Mouse (Mus musculus): ENCODE results near the gene Dpep1. TPM values are rescaled to one million over a fixed set of nuclear protein-coding genes. Genes with fewer than 3 reads are reported as not detected.
A peak's percentile ranks its signal among the peaks of the same experiment; 100 is the strongest.

Gene Dpep1
- polyA plus RNA-seq, 2 experiments: 3.9 to 5.1 TPM

- Histone ChIP-seq H3K9me3 (ENCODE audit: control insufficient read depth, low read length) (no peaks in the 10 kb centered on the region), H3K27me3 (ENCODE audit: control insufficient read depth, insufficient read depth, low read length) (no peaks in the 10 kb centered on the region), H3K4me1 (ENCODE audit: control insufficient read depth, insufficient read depth, low read length) (peaks cover 14% of the 10 kb centered on the region), H3K9ac (ENCODE audit: low read depth, low read length, severe bottlenecking) (peak overlapping the region; percentile 86), H3K36me3 (ENCODE audit: control insufficient read depth, insufficient read depth, low read length) (peaks cover 37% of the 10 kb centered on the region), H3K4me2 (replicated peaks; ENCODE audit: low read depth, low read length, severe bottlenecking) (peak overlapping the region; percentile 87), H3K27ac (replicated peaks; ENCODE audit: low read depth, low read length) (no peak overlapping the region), H3K4me3 (replicated peaks; ENCODE audit: low read length) (peak overlapping the region; percentile 68)
- no peak for DNase-seq (ENCODE audit: low spot score)
- WGBS: 40% methylated on average over 10 of the region's 10 CpGs
- no peak for ATAC-seq (ENCODE audit: low FRiP score, low read depth)
- no peak for TF ChIP-seq POLR2A (IDR thresholded peaks at IDR 0.05; ENCODE audit: borderline replicate concordance, extremely low read depth, insufficient read depth, insufficient read length)
Measured at GRCm38 (mm10) chr8:123211876-123212275, 25.8 kb downstream of the Dpep1 start.

GRCm38 (mm10) chr8:123212321-123213117 is 26.5 kb downstream of the Dpep1 start, which contains the start of the genes Chmp1a and Spata33:
Gene Chmp1a, minus strand, starts transcription at chr8:123212763.
Gene Spata33, plus strand, starts transcription at chr8:123212832.
- TF ChIP-seq POLR2A (IDR thresholded peaks at IDR 0.05; ENCODE audit: borderline replicate concordance, extremely low read depth, insufficient read depth, insufficient read length): peak; percentile 61; the same call in 1 of the 2 replicates
- WGBS: under 1% methylated on average over 65 of the region's 76 CpGs

GRCm38 (mm10) chr8:123213118-123213772 is 27.2 kb downstream of the Dpep1 start:
- no peak for ATAC-seq (ENCODE audit: low FRiP score, low read depth)
- H3K9ac ChIP-seq (ENCODE audit: low read depth, low read length, severe bottlenecking): peak overlapping the region; percentile 86
- TF ChIP-seq POLR2A (IDR thresholded peaks at IDR 0.05; ENCODE audit: borderline replicate concordance, extremely low read depth, insufficient read depth, insufficient read length): no peak
- H3K27me3 ChIP-seq (ENCODE audit: control insufficient read depth, insufficient read depth, low read length): no peaks in the 10 kb centered on the region
- peaks cover 23% of the 10 kb centered on the region for H3K36me3 ChIP-seq (ENCODE audit: control insufficient read depth, insufficient read depth, low read length)
- H3K4me3 ChIP-seq (replicated peaks; ENCODE audit: low read length): peak overlapping the region; percentile 68
- peaks cover 14% of the 10 kb centered on the region for H3K4me1 ChIP-seq (ENCODE audit: control insufficient read depth, insufficient read depth, low read length)
- DNase-seq (ENCODE audit: low spot score): no peak
- peak overlapping the region; percentile 87 for H3K4me2 ChIP-seq (replicated peaks; ENCODE audit: low read depth, low read length, severe bottlenecking)
- WGBS: 11% methylated on average over 22 of the region's 22 CpGs
- no peaks in the 10 kb centered on the region for H3K9me3 ChIP-seq (ENCODE audit: control insufficient read depth, low read length)
- no peak overlapping the region for H3K27ac ChIP-seq (replicated peaks; ENCODE audit: low read depth, low read length)

More at GRCm38 (mm10) chr8:123212321-123213117, 26.5 kb downstream of the Dpep1 start, which contains the start of the genes Chmp1a and Spata33:
- Histone ChIP-seq H3K4me1 (ENCODE audit: control insufficient read depth, insufficient read depth, low read length) (peaks cover 14% of the 10 kb centered on the region), H3K9ac (ENCODE audit: low read depth, low read length, severe bottlenecking) (peak within 1 kb of the TSS; percentile 86), H3K27me3 (ENCODE audit: control insufficient read depth, insufficient read depth, low read length) (no peaks in the 10 kb centered on the region), H3K9me3 (ENCODE audit: control insufficient read depth, low read length) (no peaks in the 10 kb centered on the region), H3K4me3 (replicated peaks; ENCODE audit: low read length) (peak within 1 kb of the TSS; percentile 68), H3K36me3 (ENCODE audit: control insufficient read depth, insufficient read depth, low read length) (peaks cover 30% of the 10 kb centered on the region), H3K4me2 (replicated peaks; ENCODE audit: low read depth, low read length, severe bottlenecking) (peak within 1 kb of the TSS; percentile 87), H3K27ac (replicated peaks; ENCODE audit: low read depth, low read length) (no peak within 1 kb of the TSS)
- DNase-seq (ENCODE audit: low spot score) (peak; percentile 90), ATAC-seq (ENCODE audit: low FRiP score, low read depth) (peak; percentile 95)

- no peak overlapping the region for H3K27ac ChIP-seq (replicated peaks; ENCODE audit: low read depth, low read length)
- no peak overlapping the region for H3K9ac ChIP-seq (ENCODE audit: low read depth, low read length, severe bottlenecking)
- 86% methylated on average over 3 of the region's 3 CpGs for WGBS
- no peaks in the 10 kb centered on the region for H3K27me3 ChIP-seq (ENCODE audit: control insufficient read depth, insufficient read depth, low read length)
- no peak for ATAC-seq (ENCODE audit: low FRiP score, low read depth)
- H3K36me3 ChIP-seq (ENCODE audit: control insufficient read depth, insufficient read depth, low read length): 0 out of 2 replicates have a peak, but pooled peaks cover 1% of the 10 kb centered on the region
- DNase-seq (ENCODE audit: low spot score): no peak
- no peaks in the 10 kb centered on the region for H3K9me3 ChIP-seq (ENCODE audit: control insufficient read depth, low read length)
- H3K4me2 ChIP-seq (replicated peaks; ENCODE audit: low read depth, low read length, severe bottlenecking): no peak overlapping the region
- no peak overlapping the region for H3K4me3 ChIP-seq (replicated peaks; ENCODE audit: low read length)
- peaks cover 14% of the 10 kb centered on the region for H3K4me1 ChIP-seq (ENCODE audit: control insufficient read depth, insufficient read depth, low read length)
- TF ChIP-seq POLR2A (IDR thresholded peaks at IDR 0.05; ENCODE audit: borderline replicate concordance, extremely low read depth, insufficient read depth, insufficient read length): no peak
Measured at GRCm38 (mm10) chr8:123215430-123215829, 29.4 kb downstream of the Dpep1 start.

- ATAC-seq (ENCODE audit: low FRiP score, low read depth): no peak
- no peak overlapping the region for H3K4me2 ChIP-seq (replicated peaks; ENCODE audit: low read depth, low read length, severe bottlenecking)
Measured at GRCm38 (mm10) chr8:123220917-123221316, 34.9 kb downstream of the Dpep1 start.

More at GRCm38 (mm10) chr8:123220917-123221316, 34.9 kb downstream of the Dpep1 start:
- H3K36me3 ChIP-seq (ENCODE audit: control insufficient read depth, insufficient read depth, low read length): no peaks in the 10 kb centered on the region
- no peak overlapping the region for H3K9ac ChIP-seq (ENCODE audit: low read depth, low read length, severe bottlenecking)
- H3K9me3 ChIP-seq (ENCODE audit: control insufficient read depth, low read length): no peaks in the 10 kb centered on the region
- DNase-seq (ENCODE audit: low spot score): no peak
- peaks cover 7% of the 10 kb centered on the region for H3K4me1 ChIP-seq (ENCODE audit: control insufficient read depth, insufficient read depth, low read length)
- WGBS: 50% methylated on average over 1 of the region's 1 CpGs
- no peak overlapping the region for H3K4me3 ChIP-seq (replicated peaks; ENCODE audit: low read length)
- H3K27ac ChIP-seq (replicated peaks; ENCODE audit: low read depth, low read length): no peak overlapping the region
- no peak for TF ChIP-seq POLR2A (IDR thresholded peaks at IDR 0.05; ENCODE audit: borderline replicate concordance, extremely low read depth, insufficient read depth, insufficient read length)
- H3K27me3 ChIP-seq (ENCODE audit: control insufficient read depth, insufficient read depth, low read length): no peaks in the 10 kb centered on the region

Measured in limb, embryonic 14.5 days (tissue).